Mouse (Mus musculus) testis, postnatal 14 days (tissue): ENCODE data around the gene Dlst.

Source experiments
- DNase-seq: peaks from one replicate; pipeline ENCODE4 v3.0.0; 2021; ENCODE audit warnings: low spot score

Gene Dlst

GRCm38 (mm10) chr12:85110698-85111592, at the start of gene Dlst, which contains the start of gene Prox2:
Gene Dlst, plus strand, starts transcription at chr12:85110833.
Gene Prox2, minus strand, starts transcription at chr12:85110759.
- peak; percentile 86 for DNase-seq

DNA sequence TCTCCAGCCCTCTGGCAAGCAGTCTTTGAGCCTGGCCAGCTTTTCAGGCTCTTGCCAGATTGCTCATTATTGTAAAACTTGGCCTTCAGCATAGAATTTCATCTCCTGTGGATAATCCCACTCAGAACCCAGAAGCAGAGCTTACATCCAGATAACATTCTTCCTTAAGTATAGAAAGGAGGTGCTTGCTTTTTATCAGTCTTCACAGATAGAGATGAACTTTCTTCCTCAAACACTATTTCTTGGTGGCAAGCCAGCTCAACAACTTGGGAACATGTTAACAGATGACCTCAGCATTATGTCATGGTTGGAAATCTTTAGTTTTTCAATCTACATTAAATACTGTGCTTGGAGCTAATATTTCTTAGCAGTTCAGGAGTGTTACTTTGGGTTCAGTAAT, 39.6 kb upstream of the Dlst start:
- DNase-seq, result no peak

DNA sequence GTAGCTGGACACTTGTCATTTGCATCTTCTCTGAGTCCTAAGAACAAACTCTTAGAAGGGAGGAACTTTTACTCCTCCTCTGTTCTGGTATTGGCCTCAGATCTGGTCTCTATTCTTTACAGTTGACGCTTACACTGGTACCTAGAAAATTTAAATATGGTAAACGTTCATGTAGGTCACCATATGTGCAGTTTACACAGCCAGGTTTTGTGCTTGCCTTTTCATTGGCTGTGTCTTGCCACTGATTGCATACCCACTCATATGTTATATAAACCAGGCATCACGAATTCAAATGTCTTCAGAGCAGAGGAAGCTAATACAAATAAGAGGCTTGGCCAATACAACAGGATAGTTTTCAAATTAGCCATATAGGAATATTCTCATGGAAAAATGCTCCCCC, 33.5 kb upstream of the Dlst start:
- no peak for DNase-seq

GRCm38 (mm10) chr12:85084257-85084656, 26.4 kb upstream of the Dlst start:
- no peak for DNase-seq

DNA sequence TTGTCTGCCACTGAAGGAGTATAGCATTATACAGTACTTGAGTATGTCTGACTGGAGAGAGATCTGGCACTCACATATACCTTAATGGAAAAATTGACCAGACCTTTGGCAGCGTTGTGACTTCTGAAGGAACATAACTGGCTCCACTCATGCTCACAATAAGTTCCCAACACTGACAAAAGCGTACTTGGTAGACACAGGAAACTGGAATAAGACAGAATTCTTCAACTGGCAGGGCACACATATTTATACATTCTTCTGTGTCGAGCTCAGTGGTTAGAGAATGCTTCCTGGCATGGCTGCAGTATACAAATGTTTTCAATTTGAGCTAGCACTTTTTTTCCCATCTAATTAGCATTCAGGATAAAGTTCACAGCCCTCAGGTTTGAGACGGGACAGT, 25.7 kb upstream of the Dlst start:
- DNase-seq, result no peak

DNA sequence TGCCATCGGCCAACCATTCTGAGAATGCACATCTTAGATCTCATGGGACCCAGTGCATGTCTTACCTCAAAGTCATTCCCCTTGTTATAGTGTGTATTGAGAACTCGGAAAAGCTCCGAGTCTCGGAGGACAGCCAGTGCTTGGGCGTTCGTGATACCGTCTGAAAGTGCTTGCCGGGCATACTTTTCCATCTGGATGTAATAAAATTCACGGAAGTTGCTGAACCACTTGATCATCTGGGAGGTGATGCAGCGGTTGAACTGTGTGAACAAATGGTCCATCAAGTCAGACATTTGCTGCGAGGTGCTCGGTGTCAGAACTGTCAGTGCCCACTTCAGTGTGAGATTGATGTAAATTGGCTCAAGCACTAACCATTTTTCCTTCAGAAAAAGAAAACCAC, 22.8 kb upstream of the Dlst start:
- DNase-seq, result no peak

- no peak for DNase-seq
Observed at GRCm38 (mm10) chr12:85091190-85091589, 19.4 kb upstream of the Dlst start.

DNA sequence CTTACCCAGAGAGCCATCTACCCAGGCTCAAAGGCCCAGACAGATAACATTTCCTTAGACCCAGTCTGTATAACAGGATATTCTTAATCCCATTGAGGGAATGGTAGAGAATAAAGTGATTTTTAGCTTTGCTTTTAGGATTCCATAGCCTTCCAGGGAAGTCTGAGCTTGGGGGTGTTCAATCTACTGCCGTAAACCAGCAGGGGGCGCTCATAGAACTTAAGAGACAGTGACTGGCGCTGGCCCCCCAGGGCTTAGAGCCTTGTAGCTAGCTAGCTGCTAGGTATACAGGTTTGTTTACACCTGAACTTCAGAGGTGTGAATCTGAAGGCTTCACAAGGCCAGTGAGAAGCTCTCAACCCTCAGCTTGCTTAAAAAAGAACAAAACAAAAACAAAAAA, 18.4 kb upstream of the Dlst start:
- no peak for DNase-seq

- no peak for DNase-seq
Observed at GRCm38 (mm10) chr12:85094010-85094409, 16.6 kb upstream of the Dlst start.

GRCm38 (mm10) chr12:85094706-85095105, 15.9 kb upstream of the Dlst start:
- peak; percentile 67 for DNase-seq

- no peak for DNase-seq
Observed at GRCm38 (mm10) chr12:85095146-85095545, 15.5 kb upstream of the Dlst start.

GRCm38 (mm10) chr12:85095859-85096258, 14.8 kb upstream of the Dlst start:
- no peak for DNase-seq

DNA sequence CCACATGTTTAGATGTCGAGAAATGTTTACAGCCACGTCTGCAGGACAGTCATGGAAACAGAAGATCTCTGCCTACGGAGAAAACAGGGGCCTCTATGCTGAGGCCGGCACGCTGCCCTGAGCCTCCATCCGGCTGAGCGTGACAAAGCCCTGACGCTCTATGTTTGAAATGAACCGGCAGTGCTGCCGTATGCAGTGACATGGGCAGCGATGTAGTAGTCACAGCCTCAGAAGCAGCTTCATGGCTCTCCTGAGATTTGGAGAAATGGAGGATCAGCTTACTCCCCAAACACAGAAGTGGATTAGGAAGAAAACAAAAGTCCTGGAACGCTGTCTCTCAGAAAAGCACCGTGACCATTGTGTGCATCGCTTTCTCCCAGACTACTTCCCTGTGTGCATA, 9.6 kb upstream of the Dlst start:
- DNase-seq, result no peak

DNA sequence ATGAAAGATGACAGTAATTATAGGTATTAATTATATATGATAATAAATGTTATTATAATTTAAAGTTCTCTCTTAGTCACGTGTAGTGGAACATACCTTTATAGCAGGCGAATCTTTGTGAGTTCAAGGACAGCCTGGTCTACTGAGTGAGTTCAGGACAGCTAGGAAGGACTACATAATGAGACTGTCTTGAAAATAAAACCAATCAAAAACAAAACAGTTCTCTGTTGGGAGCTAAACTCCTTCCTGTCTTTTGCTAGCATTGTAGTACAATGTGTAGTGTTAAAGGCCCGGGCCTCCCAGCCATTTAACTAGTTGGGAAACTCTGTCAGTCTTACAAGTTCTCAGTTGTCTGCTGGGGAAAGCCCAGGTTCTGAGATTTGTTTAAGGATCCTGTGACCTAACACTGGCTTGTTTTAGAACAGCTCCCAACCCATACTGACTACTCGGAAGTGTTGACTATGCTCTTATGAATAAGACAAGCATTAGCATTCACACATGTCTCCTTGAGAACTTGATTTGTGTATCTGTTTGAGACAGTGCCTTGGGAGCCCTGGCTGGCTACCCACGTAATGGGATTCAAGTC, 9.0 kb upstream of the Dlst start:
- DNase-seq, result no peak

- no peak for DNase-seq
Observed at GRCm38 (mm10) chr12:85103096-85103495, 7.5 kb upstream of the Dlst start.

DNA sequence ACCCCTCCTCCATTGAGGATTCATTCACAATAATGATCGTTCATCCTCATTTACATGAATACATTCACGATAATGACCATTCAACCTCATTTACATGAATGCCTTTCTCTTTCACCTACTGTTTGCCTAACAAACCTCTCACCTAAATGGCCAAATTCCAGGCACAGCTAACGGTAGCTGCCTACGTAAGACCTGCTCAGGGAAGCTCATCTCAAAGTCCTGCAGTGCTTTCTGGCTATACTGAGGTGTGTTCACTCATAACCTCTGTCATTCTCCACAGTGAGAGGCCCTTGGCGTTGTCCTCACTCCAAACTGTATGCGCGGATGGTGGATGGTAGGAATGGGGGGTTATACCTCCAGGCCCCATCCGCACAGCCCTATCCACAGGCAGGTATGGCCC, 5.8 kb upstream of the Dlst start:
- DNase-seq, result no peak

DNA sequence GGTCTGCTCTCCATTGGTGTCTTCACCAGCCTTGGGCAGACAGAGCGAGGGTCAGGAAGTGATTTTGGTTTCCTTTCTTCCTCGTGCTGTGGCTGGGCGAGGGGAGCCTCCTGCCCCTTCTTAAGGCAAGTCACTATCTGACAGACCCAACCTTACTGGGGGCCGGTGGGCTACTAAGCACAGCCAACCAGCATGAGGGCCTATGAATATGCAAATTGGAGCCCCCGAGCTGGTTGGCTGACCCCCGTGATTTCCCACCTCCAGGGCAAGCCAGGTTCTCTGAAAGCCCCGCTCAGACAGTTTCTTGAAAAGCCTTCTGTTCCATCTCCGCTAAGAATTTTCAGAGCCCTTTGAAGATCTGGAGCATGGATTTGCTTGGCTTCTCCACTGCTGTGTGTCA, 4.3 kb upstream of the Dlst start:
- no peak for DNase-seq

GRCm38 (mm10) chr12:85108643-85109042, 2.0 kb upstream of the Dlst start:
- DNase-seq, result no peak

- no peak for DNase-seq
Observed at GRCm38 (mm10) chr12:85109426-85109825, 1.2 kb upstream of the Dlst start.

- no peak for DNase-seq
Observed at GRCm38 (mm10) chr12:85110011-85110697, 479 bp upstream of the Dlst start.

GRCm38 (mm10) chr12:85112550-85113251, 2.1 kb downstream of the Dlst start:
- DNase-seq, result no peak

- DNase-seq, result no peak
Observed at GRCm38 (mm10) chr12:85113337-85113736, 2.7 kb downstream of the Dlst start.
